Mouse (Mus musculus) lung, postnatal 0 days (tissue): ENCODE data around the gene Rsph1. TPM values are rescaled to one million over a fixed set of nuclear protein-coding genes. Genes with fewer than 3 reads are reported as not detected.

Experiments used
- ATAC-seq: fragments of 200-750 bp; cut with Nextera tagmentation; 2 replicates; pipeline ENCODE4 v1.8.0; 2017; ENCODE audit warnings: moderate library complexity
- DNase-seq: peaks from one replicate; pipeline ENCODE4 v3.0.0-alpha.2; 2016; ENCODE audit warnings: low spot score
- H3K27ac ChIP-seq: fragments of 300-500 bp; sonication (generic); 2 replicates; pipeline ENCODE4 v1.5.1; 2014; ENCODE audit warnings: antibody characterized with exemption, mild to moderate bottlenecking, low read length, mixed read lengths
- H3K27me3 ChIP-seq: fragments of 300-500 bp; sonication (generic); replicated peaks from 2 replicates; pipeline ENCODE4 v1.6.1; 2014; ENCODE audit warnings: low read length, mixed read lengths; ENCODE audit not compliant: insufficient read depth
- H3K36me3 ChIP-seq: fragments of 300-500 bp; sonication (generic); 2 replicates; pipeline ENCODE4 v1.6.1; 2014; ENCODE audit warnings: low read length, mixed read lengths; ENCODE audit not compliant: insufficient read depth
- H3K4me1 ChIP-seq: fragments of 300-500 bp; sonication (generic); 2 replicates; pipeline ENCODE4 v1.6.1; 2014; ENCODE audit warnings: antibody characterized with exemption, low read depth, low read length, mixed read lengths; ENCODE audit not compliant: insufficient read depth
- H3K4me2 ChIP-seq: fragments of 300-500 bp; sonication (generic); replicated peaks from 2 replicates; pipeline ENCODE4 v1.6.1; 2014; ENCODE audit warnings: low read depth, mild to moderate bottlenecking, low read length, moderate library complexity, mixed read lengths
- H3K4me3 ChIP-seq: fragments of 300-500 bp; sonication (generic); 2 replicates; pipeline ENCODE4 v1.5.1; 2014; ENCODE audit warnings: low read depth, low read length
- H3K9ac ChIP-seq: fragments of 300-500 bp; sonication (generic); replicated peaks from 2 replicates; pipeline ENCODE4 v1.6.1; 2014; ENCODE audit warnings: low read depth, mild to moderate bottlenecking
- H3K9me3 ChIP-seq: fragments of 300-500 bp; sonication (generic); 2 replicates; pipeline ENCODE4 v1.6.1; 2016; ENCODE audit warnings: low read length, mixed read lengths
- CTCF ChIP-seq: IDR thresholded peaks from 2 replicates; pipeline ENCODE4 v1.5.1; 2016; ENCODE audit warnings: antibody characterized with exemption, mild to moderate bottlenecking
- EP300 ChIP-seq: IDR thresholded peaks from 2 replicates; pipeline ENCODE4 v1.6.1; 2016; ENCODE audit warnings: antibody characterized with exemption, mild to moderate bottlenecking, control low read depth
- WGBS: fragments of 180-500 bp; shearing (Covaris S2); extraction: QIAGEN DNeasy Blood & Tissue Kit; methylation state at CpG from one replicate; pipeline ENCODE4 v1.1.7; 2014; 5-methylcytosine and 5-hydroxymethylcytosine counted together
- polyA plus RNA-seq: library from polyadenylated mRNA; unstranded; fragments of >200 nt; fragmentation: Nextera tagmentation; extraction: Ambion mirVana; gene quantifications from 2 replicates; pipeline ENCODE4 v1.2.1, GENCODE M21; 2015

Rsph1 gene
- polyA plus RNA-seq, 1 experiment from 2014 or later: 21.4 TPM

DNA sequence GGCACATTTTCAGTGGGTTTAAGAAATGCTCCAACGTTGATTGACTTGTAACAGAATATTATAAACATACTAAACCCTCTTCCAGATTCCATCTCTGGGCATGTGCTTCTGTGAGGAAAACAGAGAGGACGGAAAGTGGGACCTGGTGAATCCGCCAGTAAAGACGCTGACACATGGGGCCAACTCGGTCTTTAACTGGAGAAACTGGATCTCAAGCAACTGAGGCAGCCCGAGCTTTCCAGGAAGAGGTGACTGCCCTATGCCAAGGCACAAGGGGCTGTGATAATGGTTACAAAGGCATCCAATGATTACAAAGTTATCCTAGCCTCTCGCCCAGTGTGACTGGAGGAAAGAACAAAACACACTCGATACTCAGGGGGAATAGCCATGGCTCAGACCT, 36.0 kb downstream of the Rsph1 start:
- no peaks in the 10 kb centered on the region for H3K27me3 ChIP-seq
- DNase-seq: no peak
- TF ChIP-seq CTCF: no peak

DNA sequence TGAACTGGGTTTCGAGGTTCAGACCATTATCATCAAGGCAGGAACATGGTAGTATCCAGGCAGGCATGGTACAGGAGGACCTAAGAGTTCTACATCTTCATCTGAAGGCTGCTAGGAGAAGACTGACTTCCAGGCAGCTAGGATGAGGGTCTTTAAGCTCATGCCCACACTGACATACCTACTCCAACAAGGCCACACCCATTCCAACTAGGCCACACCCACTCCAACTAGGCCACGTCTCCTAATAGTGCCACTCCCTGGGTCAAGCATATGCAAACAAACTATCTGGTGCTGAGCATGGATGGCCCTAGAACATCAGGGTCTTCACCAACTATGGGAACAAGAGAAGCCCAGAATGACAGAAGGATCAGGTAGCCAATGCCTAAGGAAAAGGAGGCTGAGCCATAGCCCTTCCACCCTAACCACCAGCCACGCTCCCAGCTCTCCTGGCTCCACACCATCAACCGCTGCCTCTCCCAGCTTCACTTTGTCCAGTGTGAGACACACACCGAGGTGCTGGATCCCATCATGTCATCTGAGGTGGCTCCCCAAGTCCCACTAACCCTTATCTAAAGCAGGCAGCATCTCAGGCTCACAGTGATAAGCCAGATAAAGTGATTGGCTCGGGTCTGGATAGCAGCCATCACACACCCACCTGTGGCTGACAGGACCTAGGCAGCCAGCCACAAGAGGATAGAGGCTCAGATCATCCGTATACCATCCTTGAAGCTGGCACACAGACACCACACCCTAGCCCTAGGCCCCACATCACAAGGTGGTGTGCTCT, 38.8 kb downstream of the Rsph1 start:
- no peaks in the 10 kb centered on the region for H3K9me3 ChIP-seq
- no peaks in the 10 kb centered on the region for H3K27me3 ChIP-seq
- no peak overlapping the region for H3K4me2 ChIP-seq
- 70% methylated on average over 7 of the region's 7 CpGs for WGBS
- DNase-seq (no peak), ATAC-seq (no peak)
- H3K9ac ChIP-seq: no peak overlapping the region
- H3K4me3 ChIP-seq: no peak overlapping the region
- H3K36me3 ChIP-seq: no peaks in the 10 kb centered on the region
- H3K4me1 ChIP-seq: no peaks in the 10 kb centered on the region
- no peak overlapping the region for H3K27ac ChIP-seq
- TF ChIP-seq CTCF (no peak), EP300 (no peak)

More for the DNA sequence above, 36.0 kb downstream of the Rsph1 start:
- H3K4me3 ChIP-seq: no peak overlapping the region
- 75% methylated on average over 8 of the region's 8 CpGs for whole genome bisulfite sequencing
- H3K4me2 ChIP-seq: no peak overlapping the region
- no peaks in the 10 kb centered on the region for H3K36me3 ChIP-seq
- no peak overlapping the region for H3K27ac ChIP-seq
- ATAC-seq: no peak
- no peaks in the 10 kb centered on the region for H3K9me3 ChIP-seq
- no peaks in the 10 kb centered on the region for H3K4me1 ChIP-seq
- no peak overlapping the region for H3K9ac ChIP-seq

DNA sequence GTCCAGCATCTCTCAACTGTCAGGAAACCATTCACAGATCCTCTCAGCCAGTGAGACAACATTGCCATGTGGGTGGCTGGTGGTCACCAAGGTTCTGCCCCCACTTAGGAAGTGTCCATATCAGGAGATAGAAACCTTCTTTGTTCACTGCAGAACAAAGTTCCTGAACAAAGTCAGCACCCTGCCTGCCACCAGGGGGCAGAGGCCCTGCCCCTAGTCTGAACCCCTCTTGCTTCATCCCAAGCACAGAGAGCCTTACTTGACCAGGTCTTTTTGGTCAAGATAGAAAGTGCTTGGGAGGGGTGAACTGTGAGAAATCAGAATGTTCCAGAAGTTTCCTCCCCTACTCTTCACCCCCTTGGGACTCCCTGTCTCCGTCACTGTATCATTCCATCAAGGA, 41.3 kb downstream of the Rsph1 start:
- ATAC-seq: no peak

DNA sequence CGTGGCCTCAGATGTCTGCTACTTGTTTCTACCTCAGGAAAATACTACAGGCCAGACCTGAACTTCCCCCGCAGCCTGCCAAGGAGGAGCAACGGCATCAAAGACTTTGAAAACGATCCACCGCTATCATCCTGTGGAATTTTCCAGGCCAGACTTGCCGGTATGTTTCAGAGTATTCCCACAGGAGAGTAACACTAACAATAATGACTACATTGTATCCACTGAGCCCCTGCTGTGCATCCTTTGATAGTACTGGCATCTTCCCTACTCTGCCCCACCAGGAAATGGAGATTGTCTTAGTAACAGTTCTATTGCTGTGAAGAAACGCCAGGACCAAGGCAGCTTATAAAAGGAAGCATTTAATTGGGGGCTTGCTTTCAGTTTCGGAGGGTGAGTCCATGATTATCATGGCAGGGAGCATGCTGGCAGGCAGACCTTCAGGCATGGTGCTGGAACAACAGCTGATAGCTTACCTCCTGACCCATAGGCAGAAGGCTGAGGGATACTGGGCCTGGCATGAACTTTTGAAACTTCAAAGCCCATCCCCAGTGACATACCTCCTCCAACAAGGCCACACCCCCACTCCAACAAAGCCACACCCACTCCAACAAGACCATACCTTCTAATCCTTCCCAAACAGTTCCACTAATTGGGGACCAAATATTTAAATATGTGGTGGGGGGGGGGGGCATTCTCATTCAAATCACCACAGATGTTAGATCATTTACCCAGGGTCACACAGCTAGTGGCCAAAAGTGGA, 44.8 kb downstream of the Rsph1 start:
- WGBS: 49% methylated on average over 8 of the region's 8 CpGs
- Histone ChIP-seq H3K4me2 (no peak overlapping the region), H3K4me1 (no peaks in the 10 kb centered on the region), H3K36me3 (no peaks in the 10 kb centered on the region), H3K27ac (no peak overlapping the region), H3K9me3 (no peaks in the 10 kb centered on the region), H3K27me3 (no peaks in the 10 kb centered on the region), H3K9ac (no peak overlapping the region), H3K4me3 (no peak overlapping the region)
- DNase-seq (no peak), ATAC-seq (no peak)
- no peak for TF ChIP-seq EP300
- TF ChIP-seq CTCF: no peak

More for the DNA sequence above, 41.3 kb downstream of the Rsph1 start:
- H3K4me2 ChIP-seq: no peak overlapping the region
- no peak overlapping the region for H3K27ac ChIP-seq
- H3K27me3 ChIP-seq: no peaks in the 10 kb centered on the region
- H3K36me3 ChIP-seq: no peaks in the 10 kb centered on the region
- H3K4me3 ChIP-seq: no peak overlapping the region
- no peak overlapping the region for H3K9ac ChIP-seq
- TF ChIP-seq CTCF (peak; percentile 37), EP300 (no peak)
- no peak for DNase-seq
- 95% methylated on average over 1 of the region's 1 CpGs for WGBS
- H3K4me1 ChIP-seq: no peaks in the 10 kb centered on the region
- H3K9me3 ChIP-seq: no peaks in the 10 kb centered on the region

DNA sequence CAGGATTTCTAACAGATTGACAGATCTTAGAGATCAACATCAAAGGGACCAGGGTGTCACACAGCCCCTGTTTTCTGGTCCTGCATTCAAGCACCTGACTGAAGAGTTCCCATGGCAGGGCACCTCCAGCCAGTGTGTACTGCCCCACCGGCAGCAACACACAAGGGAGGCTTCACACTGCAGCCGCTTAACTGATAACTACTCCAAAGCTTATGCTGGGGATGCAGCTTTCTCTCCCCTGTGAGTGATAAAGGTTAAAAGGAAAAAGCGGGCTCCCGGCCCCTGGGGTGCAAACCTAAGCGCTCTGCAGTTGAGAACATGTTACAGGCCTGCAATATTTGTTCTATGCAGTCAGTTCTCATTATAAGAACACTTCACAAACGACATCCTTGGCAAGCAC, 45.4 kb downstream of the Rsph1 start:
- Histone ChIP-seq H3K4me2 (no peak overlapping the region), H3K9ac (no peak overlapping the region), H3K9me3 (no peaks in the 10 kb centered on the region), H3K27me3 (no peaks in the 10 kb centered on the region), H3K4me1 (no peaks in the 10 kb centered on the region), H3K4me3 (no peak overlapping the region), H3K27ac (no peak overlapping the region), H3K36me3 (no peaks in the 10 kb centered on the region)
- TF ChIP-seq CTCF (no peak), EP300 (no peak)
- DNase-seq: no peak
- no peak for ATAC-seq
- 37% methylated on average over 6 of the region's 6 CpGs for WGBS

DNA sequence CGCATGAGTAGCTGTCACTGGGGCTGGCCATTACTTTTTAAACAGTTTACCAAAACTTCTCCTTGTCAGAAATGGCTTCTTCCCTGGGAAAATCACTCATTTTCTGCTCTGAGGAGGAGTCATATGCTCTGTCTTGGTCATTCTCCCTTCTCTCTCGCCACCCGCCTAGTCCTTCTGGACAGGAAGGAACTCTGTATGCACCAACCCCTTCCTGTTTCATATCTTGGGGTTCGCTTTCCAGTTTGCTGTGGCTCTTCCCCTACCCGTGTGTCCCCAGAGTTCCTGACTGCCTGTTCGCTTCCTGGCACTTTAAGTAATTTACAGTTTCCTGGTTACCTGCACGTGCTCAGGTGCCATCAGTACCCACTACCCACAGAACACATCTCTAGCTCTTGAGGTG, 50.3 kb downstream of the Rsph1 start:
- Histone ChIP-seq H3K27ac (no peak overlapping the region), H3K9me3 (no peaks in the 10 kb centered on the region), H3K27me3 (no peaks in the 10 kb centered on the region), H3K4me1 (no peaks in the 10 kb centered on the region; the same call in 1 of the 2 replicates), H3K4me3 (no peak overlapping the region), H3K4me2 (no peak overlapping the region), H3K9ac (no peak overlapping the region), H3K36me3 (no peaks in the 10 kb centered on the region)
- 69% methylated on average over 7 of the region's 7 CpGs for WGBS
- DNase-seq: no peak
- ATAC-seq: no peak
- TF ChIP-seq EP300: no peak
- TF ChIP-seq CTCF: no peak
